Mouse (Mus musculus) cerebellum, adult 2 months (tissue): ENCODE measurements at regions not wholly inside any gene's neighbourhood (a gene's known extent, or its start where the extent isn't known, plus 50 kb on each side); places are given as distances from the start of the nearest gene placed in this dataset.

Experiments used
- DNase-seq, 2 experiments: peaks; one replicate each; pipeline ENCODE4 v3.0.0; 2021
- H3K27ac ChIP-seq: fragments of 200-500 bp; 2 replicates; pipeline ENCODE4 v1.5.1; 2012; ENCODE audit warnings: low read length, control low read depth, inconsistent platforms; ENCODE audit not compliant: insufficient read depth
- H3K27me3 ChIP-seq: fragments of 200-500 bp; 2 replicates; pipeline ENCODE4 v1.6.1; 2012; ENCODE audit warnings: inconsistent platforms, mild to moderate bottlenecking, low read length, moderate library complexity; ENCODE audit not compliant: control insufficient read depth, insufficient read depth
- H3K4me1 ChIP-seq: fragments of 200-500 bp; 2 replicates; pipeline ENCODE4 v1.6.1; 2011; ENCODE audit warnings: low read length; ENCODE audit not compliant: control insufficient read depth, insufficient read depth
- H3K4me3 ChIP-seq: fragments of 200-500 bp; replicated peaks from 2 replicates; pipeline ENCODE3; 2011; ENCODE audit warnings: mild to moderate bottlenecking, low read depth, low read length, control low read depth; ENCODE audit not compliant: insufficient read depth
- CTCF ChIP-seq: fragments of 200-500 bp; IDR thresholded peaks from 2 replicates; pipeline ENCODE4 v1.5.1; 2011; ENCODE audit warnings: low read depth, mild to moderate bottlenecking, control low read depth, low read length, moderate library complexity, borderline replicate concordance; ENCODE audit not compliant: insufficient read depth
- POLR2A ChIP-seq: fragments of 200-500 bp; IDR thresholded peaks from 2 replicates; pipeline ENCODE4 v1.6.1; 2011; ENCODE audit warnings: low read length, control low read depth, borderline replicate concordance; ENCODE audit not compliant: insufficient read depth
- WGBS: fragments of 180-500 bp; shearing (Covaris S2); methylation state at CpG from one replicate; pipeline ENCODE4 v1.1.7; 2018; 5-methylcytosine and 5-hydroxymethylcytosine counted together

DNA sequence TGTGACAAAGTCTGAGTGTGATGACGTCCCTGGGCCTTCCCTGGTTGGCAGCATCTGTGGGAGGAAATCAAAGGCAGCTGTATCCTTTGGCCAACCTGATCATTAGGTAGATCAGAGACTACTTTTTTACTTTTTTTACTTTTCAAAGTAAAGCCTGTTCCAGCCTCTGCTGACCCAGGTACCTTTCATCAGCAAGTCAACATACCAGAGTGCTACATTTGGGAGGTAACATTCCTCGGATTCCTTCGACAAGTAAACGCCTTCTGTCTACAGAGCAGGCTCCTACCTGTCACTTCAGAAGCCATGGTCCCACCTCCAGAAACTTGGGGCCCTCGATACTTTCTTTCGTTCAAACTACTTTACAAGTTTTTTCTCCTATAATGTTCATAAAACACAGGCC lies 110.0 kb downstream of the Tmem17 start:
- TF ChIP-seq CTCF = no peak
- no peak for TF ChIP-seq POLR2A
- 94% methylated on average over 6 of the region's 6 CpGs for WGBS
- no peak overlapping the region for H3K4me3 ChIP-seq

DNA sequence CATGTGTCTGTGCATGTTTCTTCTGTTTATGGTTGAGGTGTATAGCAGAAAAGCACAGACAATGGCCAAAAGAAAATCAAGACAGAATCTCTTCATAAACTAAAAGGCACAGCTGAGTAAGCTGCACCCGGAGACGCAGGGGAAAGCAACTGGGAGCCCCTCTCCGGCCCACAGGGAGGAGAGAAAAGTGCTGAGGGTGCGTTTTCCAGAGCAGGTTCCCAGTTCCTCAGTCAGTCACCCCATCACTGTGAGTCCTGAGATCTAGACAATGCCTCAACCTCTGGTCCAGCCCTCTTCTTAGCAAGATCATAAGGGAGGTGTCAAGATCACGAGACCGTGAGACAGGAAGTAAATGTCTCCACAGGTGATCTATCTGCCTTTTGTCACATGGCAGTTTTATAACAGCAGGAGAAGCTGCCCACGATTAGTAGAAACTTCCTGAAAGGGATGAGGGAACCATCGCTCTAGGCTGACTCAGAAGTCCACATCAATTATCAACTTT lies 110.7 kb downstream of the Tmem17 start:
- no peak overlapping the region for H3K27ac ChIP-seq
- no peak overlapping the region for H3K4me3 ChIP-seq
- 82% methylated on average over 8 of the region's 8 CpGs for WGBS
- no peaks in the 10 kb centered on the region for H3K4me1 ChIP-seq
- no peak for DNase-seq
- no peaks in the 10 kb centered on the region for H3K27me3 ChIP-seq
- TF ChIP-seq POLR2A (no peak), CTCF (no peak)

More for the DNA sequence above, 110.0 kb downstream of the Tmem17 start:
- no peak overlapping the region for H3K27ac ChIP-seq
- no peak for DNase-seq
- no peaks in the 10 kb centered on the region for H3K4me1 ChIP-seq
- H3K27me3 ChIP-seq = no peaks in the 10 kb centered on the region

DNA sequence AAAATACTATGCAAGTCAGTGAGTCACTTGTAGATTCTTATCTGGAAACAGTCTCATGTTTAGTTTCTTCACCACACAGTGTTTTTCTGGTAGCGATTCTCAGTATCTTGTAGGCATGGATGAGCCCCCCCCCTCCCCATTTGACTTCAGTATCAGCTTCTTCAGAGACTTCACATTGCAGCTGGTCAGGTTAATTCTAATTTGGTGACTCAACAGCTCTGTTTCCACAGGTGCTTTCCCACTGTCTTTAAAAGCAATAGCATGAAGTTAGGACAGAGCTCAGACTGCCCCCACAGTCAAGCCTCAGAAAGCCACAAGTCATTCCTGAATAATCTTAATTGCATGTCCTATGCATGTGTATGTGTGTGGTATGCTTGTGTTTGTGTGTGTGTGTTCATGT lies 114.5 kb downstream of the Tmem17 start:
- 97% methylated on average over 1 of the region's 1 CpGs for WGBS
- no peak overlapping the region for H3K27ac ChIP-seq
- no peaks in the 10 kb centered on the region for H3K4me1 ChIP-seq
- no peak for DNase-seq
- no peak for TF ChIP-seq CTCF
- H3K4me3 ChIP-seq = no peak overlapping the region
- H3K27me3 ChIP-seq = no peaks in the 10 kb centered on the region

DNA sequence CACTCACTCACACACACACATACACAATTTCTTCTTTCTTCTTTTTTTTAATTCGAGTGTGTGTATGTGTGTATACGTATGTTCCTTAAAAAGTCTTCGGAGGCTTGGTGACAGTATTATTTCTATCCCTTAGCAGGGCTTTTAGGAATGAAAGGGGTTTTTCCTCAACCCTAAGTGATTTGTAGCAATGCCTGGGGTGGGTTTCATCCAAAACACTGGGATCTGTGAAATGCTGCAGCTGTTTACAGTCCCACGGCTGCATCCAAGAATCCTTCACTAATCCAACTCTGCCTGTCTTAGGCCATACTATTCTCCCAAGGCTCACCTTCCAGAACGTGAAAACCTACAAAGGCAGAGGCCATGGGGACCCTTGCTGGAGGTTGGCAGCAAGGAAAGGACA lies 116.6 kb downstream of the Tmem17 start:
- TF ChIP-seq CTCF = no peak
- TF ChIP-seq POLR2A = no peak

DNA sequence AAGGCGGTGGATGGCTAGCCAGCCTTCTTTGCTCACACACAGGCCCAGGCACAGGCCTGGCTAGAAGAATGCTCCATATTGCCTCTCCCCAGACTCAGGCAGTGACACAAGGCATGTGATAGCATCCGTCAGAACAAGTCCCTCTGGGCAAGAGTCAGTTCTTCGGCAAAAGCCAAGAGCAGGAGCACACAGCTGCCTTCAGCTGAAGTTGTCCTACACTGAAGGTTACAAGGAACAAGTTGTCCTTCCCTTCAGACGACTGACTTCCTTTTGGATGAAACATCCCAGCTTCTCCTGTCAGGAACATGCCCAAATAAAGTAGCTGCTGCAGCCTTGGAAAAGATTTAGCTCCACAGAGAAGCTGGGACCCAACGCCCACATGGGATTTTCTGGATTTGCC lies 117.1 kb downstream of the Tmem17 start:
- no peak overlapping the region for H3K4me3 ChIP-seq
- no peaks in the 10 kb centered on the region; the same call in 1 of the 2 replicates for H3K27me3 ChIP-seq
- 67% methylated on average over 5 of the region's 5 CpGs for WGBS
- DNase-seq = no peak
- H3K27ac ChIP-seq = no peak overlapping the region
- 0 out of 2 replicates have a peak, but pooled peaks cover 2% of the 10 kb centered on the region for H3K4me1 ChIP-seq
- no peak for TF ChIP-seq POLR2A
- no peak for TF ChIP-seq CTCF

More for the DNA sequence above, 116.6 kb downstream of the Tmem17 start:
- Histone ChIP-seq H3K27ac (no peak overlapping the region), H3K4me1 (0 out of 2 replicates have a peak, but pooled peaks cover 2% of the 10 kb centered on the region), H3K27me3 (no peaks in the 10 kb centered on the region; the same call in 1 of the 2 replicates), H3K4me3 (no peak overlapping the region)
- DNase-seq = no peak
- 90% methylated on average over 5 of the region's 5 CpGs for WGBS

DNA sequence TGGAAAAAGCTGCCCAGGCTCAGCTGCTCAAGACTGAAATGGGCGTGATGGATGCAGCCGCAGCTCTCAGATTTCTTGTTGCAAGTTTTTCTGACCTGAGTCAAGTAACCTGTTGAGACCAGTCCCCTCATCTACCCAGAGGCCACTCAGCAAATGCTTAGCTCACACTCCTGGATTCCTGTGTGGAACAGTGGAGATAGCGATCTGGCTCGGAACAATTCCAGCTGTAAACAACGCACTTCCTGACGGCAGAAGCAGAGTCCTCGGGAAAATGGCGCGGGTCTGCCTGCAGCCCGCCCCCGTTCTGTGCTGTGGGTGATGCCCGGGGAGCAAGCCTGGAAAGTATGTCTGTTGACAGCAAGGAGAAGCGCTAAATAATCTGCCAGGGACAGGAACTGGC lies 117.7 kb downstream of the Tmem17 start:
- no peak for DNase-seq
- Histone ChIP-seq H3K27me3 (no peaks in the 10 kb centered on the region; the same call in 1 of the 2 replicates), H3K4me1 (0 out of 2 replicates have a peak, but pooled peaks cover 2% of the 10 kb centered on the region), H3K27ac (no peak overlapping the region), H3K4me3 (no peak overlapping the region)
- TF ChIP-seq CTCF (no peak), POLR2A (no peak)
- 34% methylated on average over 13 of the region's 13 CpGs for WGBS

DNA sequence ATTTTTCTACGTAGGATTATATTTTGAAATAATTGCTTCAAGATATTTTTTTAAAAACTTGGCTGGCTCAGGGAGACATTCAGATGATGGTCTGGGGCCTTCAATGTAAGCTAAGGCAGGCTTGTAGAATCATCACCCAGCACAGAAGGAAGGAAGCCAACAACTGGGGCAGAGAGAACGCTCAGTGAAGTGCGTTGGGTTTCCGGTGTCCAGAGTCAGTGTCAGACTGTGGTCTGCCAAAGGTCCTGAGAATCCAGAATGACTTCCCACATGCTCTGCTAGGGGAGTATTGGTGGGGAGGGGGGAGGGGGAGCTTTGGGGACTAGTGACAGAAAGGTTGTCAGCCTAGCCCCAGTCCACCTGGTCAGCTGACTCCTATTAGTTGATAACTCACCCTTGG lies 118.1 kb downstream of the Tmem17 start:
- 37% methylated on average over 4 of the region's 4 CpGs for WGBS
- Histone ChIP-seq H3K4me3 (no peak overlapping the region), H3K27me3 (no peaks in the 10 kb centered on the region; the same call in 1 of the 2 replicates), H3K4me1 (0 out of 2 replicates have a peak, but pooled peaks cover 2% of the 10 kb centered on the region), H3K27ac (no peak overlapping the region)
- no peak for TF ChIP-seq CTCF
- no peak for TF ChIP-seq POLR2A
- DNase-seq = no peak

DNA sequence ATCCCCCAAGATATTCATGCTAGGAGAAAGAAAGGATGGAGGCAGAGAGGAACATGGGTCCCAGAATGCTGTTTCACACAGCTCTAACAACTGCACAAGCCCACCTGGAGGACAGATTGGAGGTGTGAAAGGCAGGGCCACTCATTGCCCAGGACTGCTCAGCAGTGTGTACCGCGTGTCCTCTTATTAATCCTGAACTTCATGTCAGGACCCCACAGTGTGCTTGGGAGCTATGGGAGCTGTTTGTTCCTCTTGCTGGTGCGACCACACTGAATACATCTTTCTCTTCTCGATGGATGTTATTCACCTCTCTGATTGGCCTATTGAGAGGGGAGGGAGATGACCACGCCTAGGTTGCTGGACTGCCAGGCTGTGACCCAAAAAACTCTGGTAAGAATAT lies 119.1 kb downstream of the Tmem17 start:
- H3K4me3 ChIP-seq = no peak overlapping the region
- 0 out of 2 replicates have a peak, but pooled peaks cover 2% of the 10 kb centered on the region for H3K4me1 ChIP-seq
- 75% methylated on average over 5 of the region's 5 CpGs for WGBS
- TF ChIP-seq POLR2A (no peak), CTCF (no peak)
- no peak for DNase-seq
- H3K27me3 ChIP-seq = no peaks in the 10 kb centered on the region; the same call in 1 of the 2 replicates
- no peak overlapping the region for H3K27ac ChIP-seq
